Mouse (Mus musculus): ENCODE results near the gene Hps5.

Hps5 gene

GRCm38 (mm10) chr7:46734983-46735382 lies 60.9 kb downstream of the Hps5 start:
- CTCF ChIA-PET, result no interaction called here

GRCm38 (mm10) chr7:46732458-46732857 lies 63.4 kb downstream of the Hps5 start, which contains the start of gene Saa4:
Gene Saa4, minus strand, starts transcription at chr7:46732603.
- CTCF ChIA-PET, result no interaction called here

DNA sequence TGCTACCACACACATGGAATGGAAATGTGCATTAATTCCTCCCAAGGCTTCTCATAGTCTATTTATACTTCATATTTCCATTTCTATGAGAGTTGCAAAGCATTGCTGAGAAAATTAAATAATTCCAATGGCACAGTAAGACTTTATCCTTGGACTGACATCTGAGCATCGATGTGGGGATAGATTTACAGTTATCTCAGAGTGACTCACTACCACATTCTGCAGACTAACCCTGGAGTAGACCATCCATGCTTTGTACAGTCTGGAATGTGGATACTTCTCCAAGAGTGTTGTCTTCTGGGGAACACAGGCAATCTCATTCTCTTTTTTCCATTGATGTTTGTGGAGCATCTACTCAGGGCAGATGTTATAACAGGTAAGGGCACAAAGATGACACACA lies 68.3 kb downstream of the Hps5 start:
- CTCF ChIA-PET, result no interaction called here

DNA sequence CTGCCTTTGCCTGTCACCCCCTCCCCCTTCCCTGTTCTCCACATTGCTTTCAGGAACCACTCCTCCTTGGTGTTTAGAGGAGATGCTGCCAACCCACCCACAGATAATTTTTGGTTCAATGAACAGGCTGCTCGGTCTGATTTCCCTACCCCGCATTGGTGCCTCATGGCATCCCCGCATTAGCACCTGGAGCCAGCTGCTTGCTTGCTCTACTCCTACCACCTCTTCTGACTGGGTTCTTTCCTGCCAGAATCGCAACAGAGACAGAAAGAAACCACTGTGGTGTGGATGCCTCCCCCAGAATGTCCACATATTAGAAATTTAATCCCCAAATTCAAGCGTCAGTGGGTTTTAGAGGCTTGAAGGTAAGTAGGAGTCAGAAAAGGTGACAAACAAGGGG lies 71.5 kb downstream of the Hps5 start:
- CTCF ChIA-PET, result no interaction called here

DNA sequence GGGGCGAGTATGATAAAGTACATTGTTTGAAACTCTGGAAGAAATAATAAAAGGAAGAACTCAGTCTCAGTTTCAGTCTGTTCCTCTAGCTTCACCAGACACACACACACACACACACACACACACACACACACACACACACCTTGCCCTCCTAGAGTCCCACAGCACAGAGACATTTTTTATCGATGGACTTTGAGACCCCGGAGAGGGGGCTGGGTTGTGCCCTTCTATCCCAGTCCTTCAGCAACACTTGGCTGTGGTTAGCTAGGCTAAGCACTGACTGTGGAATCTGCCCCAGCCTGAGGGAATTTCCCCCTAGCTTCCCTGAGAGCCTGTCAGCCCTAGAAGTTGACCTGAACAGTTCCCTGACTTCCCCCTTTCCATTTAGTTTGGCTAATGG lies 72.0 kb downstream of the Hps5 start:
- CTCF ChIA-PET, result no interaction called here

DNA sequence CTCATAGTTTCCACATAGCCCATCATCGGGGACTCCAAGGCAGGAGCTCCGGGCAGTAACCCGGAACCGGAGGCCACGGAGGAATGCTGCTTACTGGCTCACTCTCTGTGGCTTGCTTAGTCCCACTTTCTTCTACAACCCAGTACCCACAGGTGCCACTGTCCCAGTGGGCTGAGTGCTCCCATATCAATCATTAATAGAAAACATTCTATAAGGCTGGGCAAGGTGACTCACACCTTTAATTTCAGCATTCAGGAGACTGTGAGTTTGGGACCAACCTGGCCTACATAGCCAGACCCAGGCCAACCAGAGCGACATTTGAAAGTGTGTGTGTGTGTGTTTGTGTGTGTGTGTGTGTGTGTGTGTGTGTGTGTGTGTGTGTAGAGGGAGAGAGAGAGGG lies 72.5 kb downstream of the Hps5 start:
- CTCF ChIA-PET, result no interaction called here

- CTCF ChIA-PET, result no interaction called here
These were observed 75.4 kb downstream of the Hps5 start for GRCm38 (mm10) chr7:46720460-46720859.

- CTCF ChIA-PET, result no interaction called here
These were observed 76.3 kb downstream of the Hps5 start for GRCm38 (mm10) chr7:46719526-46719925.

- CTCF ChIA-PET, result no interaction called here
These were observed 77.1 kb downstream of the Hps5 start for GRCm38 (mm10) chr7:46718591-46719270.

DNA sequence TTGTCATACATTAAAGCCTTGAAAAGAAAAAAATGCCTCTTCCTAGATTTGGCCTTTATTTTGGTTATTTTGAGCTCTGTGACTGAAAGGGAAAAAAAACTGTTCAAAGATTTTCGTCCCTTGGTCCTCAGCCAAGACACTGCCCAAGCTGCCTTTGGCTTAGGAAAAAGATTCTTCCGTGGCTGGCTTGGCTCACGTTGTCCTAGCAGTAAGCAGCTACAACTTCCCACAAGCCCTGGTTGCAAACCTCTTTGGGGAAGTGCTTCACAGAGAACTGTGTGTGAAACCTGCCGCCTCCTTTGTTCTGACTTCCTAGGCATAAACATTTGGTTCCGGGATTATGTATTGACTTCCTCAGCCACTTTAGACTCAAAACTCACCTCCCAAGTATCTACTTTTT lies 79.0 kb downstream of the Hps5 start:
- CTCF ChIA-PET, result no interaction called here

GRCm38 (mm10) chr7:46715600-46715999 lies 80.3 kb downstream of the Hps5 start, which contains the start of gene Saa3:
Gene Saa3, minus strand, starts transcription at chr7:46715700.
- CTCF ChIA-PET, result interaction anchor here (1.0 kb wide), 1 partner anchor 55 kb away, joined by 5 read pairs; no protein-coding TSS in a partner anchor

- CTCF ChIA-PET, result interaction anchor here (0.9 kb wide), 1 partner anchor 324 kb away, joined by 4 read pairs; no protein-coding TSS in a partner anchor
These were observed 81.3 kb downstream of the Hps5 start for GRCm38 (mm10) chr7:46714518-46714917.

DNA sequence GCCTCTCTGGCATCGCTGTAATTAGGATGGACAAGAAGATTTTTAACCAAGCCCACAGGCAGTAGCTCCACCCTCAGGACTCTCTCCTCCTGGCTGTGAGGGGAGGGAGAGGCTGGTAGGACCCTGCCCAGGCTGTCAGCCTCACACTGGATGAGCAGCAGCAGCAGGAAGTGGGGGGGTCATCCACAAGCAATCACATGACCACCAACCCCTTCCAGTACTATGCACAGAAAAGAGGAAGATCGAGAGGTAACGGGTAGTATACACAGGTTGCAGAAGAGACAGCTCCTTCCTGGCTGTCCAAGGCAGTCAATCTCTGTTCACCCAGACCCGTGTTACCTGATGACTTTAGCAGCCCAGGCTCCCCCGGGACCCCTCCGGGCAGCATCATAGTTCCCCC lies 83.6 kb downstream of the Hps5 start:
- CTCF ChIA-PET, result interaction anchor here (0.6 to 0.7 kb wide), 2 partner anchors 322 to 1121 kb away, joined by 3 to 4 read pairs; no protein-coding TSS in a partner anchor
